Mouse (Mus musculus): ENCODE data around the gene Padi1. TPM values are rescaled to one million over a fixed set of nuclear protein-coding genes. Genes with fewer than 3 reads are reported as not detected.

Padi1 gene
- polyA plus RNA-seq, 1 experiment from 2014 or later = 0.02 TPM

GRCm38 (mm10) chr4:140871376-140871775 lies 25.8 kb upstream of the Padi1 start:
- Histone ChIP-seq H3K27me3 (ENCODE audit: insufficient read depth, low read length) (peaks cover 5% of the 10 kb centered on the region; the same call in 1 of the 2 replicates), H3K4me3 (ENCODE audit: low read depth, low read length) (no peak overlapping the region), H3K9me3 (ENCODE audit: low read length) (no peaks in the 10 kb centered on the region), H3K4me2 (ENCODE audit: low read depth, low read length) (no peak overlapping the region), H3K9ac (replicated peaks) (no peak overlapping the region), H3K4me1 (ENCODE audit: insufficient read depth) (peaks cover 19% of the 10 kb centered on the region), H3K27ac (ENCODE audit: low read depth) (no peak overlapping the region), H3K36me3 (replicated peaks; ENCODE audit: insufficient read depth, low read length) (no peaks in the 10 kb centered on the region)
- 67% methylated on average over 3 of the region's 3 CpGs for WGBS (ENCODE audit: insufficient replicate concordance)
- no peak for TF ChIP-seq CTCF (IDR thresholded peaks at IDR 0.05; ENCODE audit: low read depth)
- TF ChIP-seq EP300 (IDR thresholded peaks at IDR 0.05; ENCODE audit: low read depth) = no peak
- ATAC-seq (no peak), DNase-seq (no peak)

DNA sequence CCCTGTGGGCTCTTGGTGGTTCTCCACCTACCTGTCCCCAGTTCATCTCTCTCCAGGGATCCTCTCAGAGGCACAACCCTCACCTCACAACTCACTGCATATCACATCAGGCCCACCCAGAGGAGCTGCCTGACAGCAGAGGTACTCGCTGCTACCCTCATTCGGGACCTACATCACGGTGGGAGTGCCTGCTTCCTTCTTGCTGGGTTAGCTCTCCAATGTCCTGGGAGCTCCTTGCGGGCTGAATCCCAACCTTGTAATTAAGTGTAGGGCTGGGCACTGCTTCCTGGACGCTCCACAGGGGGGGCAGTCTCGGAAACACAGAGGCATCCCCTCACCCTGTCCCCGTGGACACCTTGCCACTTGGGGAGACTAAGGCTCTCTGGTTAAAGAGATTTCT lies 25.3 kb upstream of the Padi1 start:
- no peak overlapping the region for H3K9ac ChIP-seq (replicated peaks)
- peaks cover 5% of the 10 kb centered on the region; the same call in 1 of the 2 replicates for H3K27me3 ChIP-seq (ENCODE audit: insufficient read depth, low read length)
- 80% methylated on average over 7 of the region's 7 CpGs for WGBS (ENCODE audit: insufficient replicate concordance)
- DNase-seq (no peak), ATAC-seq (no peak)
- no peaks in the 10 kb centered on the region for H3K36me3 ChIP-seq (replicated peaks; ENCODE audit: insufficient read depth, low read length)
- TF ChIP-seq CTCF (IDR thresholded peaks at IDR 0.05; ENCODE audit: low read depth) = no peak
- TF ChIP-seq EP300 (IDR thresholded peaks at IDR 0.05; ENCODE audit: low read depth) = no peak
- H3K4me1 ChIP-seq (ENCODE audit: insufficient read depth) = peaks cover 21% of the 10 kb centered on the region
- H3K4me2 ChIP-seq (ENCODE audit: low read depth, low read length) = no peak overlapping the region
- H3K27ac ChIP-seq (ENCODE audit: low read depth) = no peak overlapping the region
- H3K9me3 ChIP-seq (ENCODE audit: low read length) = no peaks in the 10 kb centered on the region
- no peak overlapping the region for H3K4me3 ChIP-seq (ENCODE audit: low read depth, low read length)

GRCm38 (mm10) chr4:140869945-140870344 lies 24.4 kb upstream of the Padi1 start:
- no peaks in the 10 kb centered on the region for H3K36me3 ChIP-seq (replicated peaks; ENCODE audit: insufficient read depth, low read length)
- ATAC-seq = no peak
- H3K27me3 ChIP-seq (ENCODE audit: insufficient read depth, low read length) = peaks cover 5% of the 10 kb centered on the region; the same call in 1 of the 2 replicates
- H3K27ac ChIP-seq (ENCODE audit: low read depth) = no peak overlapping the region
- 85% methylated on average over 8 of the region's 8 CpGs for WGBS (ENCODE audit: insufficient replicate concordance)
- no peak overlapping the region for H3K4me3 ChIP-seq (ENCODE audit: low read depth, low read length)
- no peak overlapping the region for H3K4me2 ChIP-seq (ENCODE audit: low read depth, low read length)
- H3K4me1 ChIP-seq (ENCODE audit: insufficient read depth) = peaks cover 21% of the 10 kb centered on the region
- TF ChIP-seq CTCF (IDR thresholded peaks at IDR 0.05; ENCODE audit: low read depth) (no peak), EP300 (IDR thresholded peaks at IDR 0.05; ENCODE audit: low read depth) (no peak)
- no peak overlapping the region for H3K9ac ChIP-seq (replicated peaks)
- no peaks in the 10 kb centered on the region for H3K9me3 ChIP-seq (ENCODE audit: low read length)
- no peak for DNase-seq

- H3K9ac ChIP-seq (replicated peaks) = no peak overlapping the region
Observed at GRCm38 (mm10) chr4:140868484-140869190, 23.1 kb upstream of the Padi1 start.

GRCm38 (mm10) chr4:140862036-140862650 lies 16.6 kb upstream of the Padi1 start:
- no peak overlapping the region for H3K9ac ChIP-seq (replicated peaks)
- H3K36me3 ChIP-seq (replicated peaks; ENCODE audit: insufficient read depth, low read length) = no peaks in the 10 kb centered on the region
- H3K27ac ChIP-seq (ENCODE audit: low read depth) = no peak overlapping the region
- 71% methylated on average over 11 of the region's 11 CpGs for WGBS (ENCODE audit: insufficient replicate concordance)
- no peaks in the 10 kb centered on the region for H3K9me3 ChIP-seq (ENCODE audit: low read length)
- TF ChIP-seq EP300 (IDR thresholded peaks at IDR 0.05; ENCODE audit: low read depth) (no peak), CTCF (IDR thresholded peaks at IDR 0.05; ENCODE audit: low read depth) (no peak)
- DNase-seq (no peak), ATAC-seq (no peak)
- H3K4me1 ChIP-seq (ENCODE audit: insufficient read depth) = peaks cover 45% of the 10 kb centered on the region
- H3K4me2 ChIP-seq (ENCODE audit: low read depth, low read length) = no peak overlapping the region
- H3K27me3 ChIP-seq (ENCODE audit: insufficient read depth, low read length) = no peaks in the 10 kb centered on the region
- no peak overlapping the region for H3K4me3 ChIP-seq (ENCODE audit: low read depth, low read length)

More at GRCm38 (mm10) chr4:140868484-140869190, 23.1 kb upstream of the Padi1 start:
- no peaks in the 10 kb centered on the region for H3K36me3 ChIP-seq (replicated peaks; ENCODE audit: insufficient read depth, low read length)
- H3K4me1 ChIP-seq (ENCODE audit: insufficient read depth) = peaks cover 21% of the 10 kb centered on the region
- H3K4me2 ChIP-seq (ENCODE audit: low read depth, low read length) = peak overlapping the region; percentile 32; the same call in 1 of the 2 replicates
- H3K9me3 ChIP-seq (ENCODE audit: low read length) = no peaks in the 10 kb centered on the region
- ATAC-seq (peak; percentile 31; the same call in 1 of the 2 replicates), DNase-seq (peak; percentile 58)
- WGBS (ENCODE audit: insufficient replicate concordance) = 5% methylated on average over 14 of the region's 14 CpGs
- 0 out of 2 replicates have a peak overlapping the region, but pooled peaks have one; percentile 22 for H3K27ac ChIP-seq (ENCODE audit: low read depth)
- no peak overlapping the region for H3K4me3 ChIP-seq (ENCODE audit: low read depth, low read length)
- peaks cover 5% of the 10 kb centered on the region; the same call in 1 of the 2 replicates for H3K27me3 ChIP-seq (ENCODE audit: insufficient read depth, low read length)
- TF ChIP-seq CTCF (IDR thresholded peaks at IDR 0.05; ENCODE audit: low read depth) (no peak), EP300 (IDR thresholded peaks at IDR 0.05; ENCODE audit: low read depth) (no peak)

DNA sequence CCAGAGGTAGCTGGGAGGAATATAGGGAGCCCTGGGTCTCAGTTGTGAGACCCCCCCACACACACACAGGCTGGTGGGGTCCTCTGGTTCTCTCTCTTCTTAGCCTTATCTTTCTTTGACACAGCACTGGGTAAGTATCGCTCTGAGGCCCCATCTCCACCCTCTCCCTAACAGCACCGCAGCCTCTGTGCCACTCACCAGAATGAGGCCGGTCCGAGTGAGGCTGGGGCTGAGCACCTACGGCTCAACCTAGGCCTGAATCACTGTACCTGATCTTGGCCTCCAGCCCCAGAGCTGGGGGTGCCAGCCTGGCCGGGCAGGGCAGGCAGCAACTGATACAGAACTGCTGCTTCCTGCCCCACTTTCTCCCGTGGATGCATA lies 15.2 kb upstream of the Padi1 start:
- no peaks in the 10 kb centered on the region for H3K36me3 ChIP-seq (replicated peaks; ENCODE audit: insufficient read depth, low read length)
- TF ChIP-seq EP300 (IDR thresholded peaks at IDR 0.05; ENCODE audit: low read depth) = no peak
- no peak for TF ChIP-seq CTCF (IDR thresholded peaks at IDR 0.05; ENCODE audit: low read depth)
- WGBS (ENCODE audit: insufficient replicate concordance) = 44% methylated on average over 7 of the region's 7 CpGs
- peaks cover 45% of the 10 kb centered on the region for H3K4me1 ChIP-seq (ENCODE audit: insufficient read depth)
- peak overlapping the region; percentile 56 for H3K9ac ChIP-seq (replicated peaks)
- ATAC-seq (peak; percentile 78), DNase-seq (peak; percentile 51)
- H3K27me3 ChIP-seq (ENCODE audit: insufficient read depth, low read length) = no peaks in the 10 kb centered on the region
- peak overlapping the region; percentile 79 for H3K27ac ChIP-seq (ENCODE audit: low read depth)
- peak overlapping the region; percentile 67 for H3K4me2 ChIP-seq (ENCODE audit: low read depth, low read length)
- no peaks in the 10 kb centered on the region for H3K9me3 ChIP-seq (ENCODE audit: low read length)
- peak overlapping the region; percentile 19 for H3K4me3 ChIP-seq (ENCODE audit: low read depth, low read length)
